Mouse (Mus musculus): ENCODE results near the gene Atp6v1a.

Gene Atp6v1a

DNA sequence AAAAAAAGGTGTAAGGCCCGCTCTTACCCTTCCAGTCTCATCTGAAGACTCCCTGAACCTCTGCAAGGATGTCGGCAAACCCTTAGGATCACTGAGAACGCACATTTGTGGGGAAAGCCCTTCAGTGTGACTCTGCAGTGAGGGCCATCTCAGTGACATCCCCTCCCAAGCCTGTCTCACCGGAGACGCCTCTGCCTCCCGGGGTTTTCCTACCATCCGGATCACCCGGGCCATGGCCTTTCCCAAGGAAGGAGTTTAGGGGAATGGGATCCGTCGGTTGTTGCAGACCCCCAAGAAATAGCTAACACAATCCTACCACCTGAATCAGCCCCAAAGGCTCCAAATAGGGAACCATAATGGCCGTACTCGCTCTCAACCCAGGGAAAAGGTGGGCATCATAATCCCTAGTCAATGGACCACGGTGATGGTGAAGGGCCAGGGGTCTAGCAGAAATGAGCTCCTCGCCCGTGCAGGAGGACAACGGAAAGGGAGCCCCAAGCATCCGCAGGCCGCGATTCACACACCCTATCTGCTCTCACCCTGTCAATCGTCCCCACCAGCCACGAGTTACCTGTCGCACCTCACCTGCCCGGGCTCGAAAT, 1.0 kb downstream of the Atp6v1a start:
- DNase-seq (ENCODE audit: low spot score in 2 of 2): peak in 1 of 2 experiments; percentile 67

DNA sequence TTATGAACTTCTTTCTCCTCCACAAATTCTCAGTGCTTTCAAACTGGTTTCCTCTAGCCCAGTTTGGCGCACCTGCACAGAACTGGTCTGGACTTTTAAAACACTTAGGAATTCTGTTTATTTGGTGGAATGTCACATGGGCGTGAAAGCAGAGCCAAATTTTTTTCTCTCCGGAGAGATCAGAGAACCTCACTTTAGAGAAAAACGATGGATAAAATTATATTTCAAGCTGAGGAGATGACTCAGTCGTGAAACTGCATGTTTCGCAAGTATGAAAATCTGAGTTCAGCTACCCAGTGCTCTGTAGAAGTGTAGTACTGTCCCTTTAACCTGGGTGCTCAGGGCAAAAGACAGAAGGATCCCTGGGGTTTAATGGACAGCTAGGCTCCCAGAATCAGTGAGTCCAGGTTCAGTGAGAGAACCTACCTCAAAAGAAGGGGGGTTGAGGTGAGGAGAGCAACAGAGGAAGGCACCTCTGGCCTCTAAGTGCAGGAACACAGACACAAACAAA, 2.9 kb downstream of the Atp6v1a start:
- DNase-seq (ENCODE audit: low spot score in 2 of 2): no peak

DNA sequence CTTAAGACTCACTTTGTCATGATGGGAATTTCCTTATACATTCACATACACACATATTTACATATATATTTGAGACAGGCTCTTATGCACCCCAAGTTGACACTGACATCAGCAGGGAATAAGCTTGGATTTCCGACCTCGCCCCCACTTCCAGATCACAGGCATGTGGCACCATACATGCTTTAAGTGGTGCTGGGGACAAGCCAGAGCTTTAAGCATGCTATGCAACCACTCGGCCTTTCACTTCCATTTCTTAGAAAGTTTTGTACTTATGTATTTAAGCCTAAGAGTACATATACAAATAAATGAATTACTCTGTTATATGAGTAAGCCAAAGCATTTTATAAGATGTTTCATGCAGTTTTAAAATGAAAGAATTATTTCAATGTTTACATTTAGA, 6.3 kb downstream of the Atp6v1a start:
- DNase-seq (ENCODE audit: low spot score in 2 of 2): no peak

DNA sequence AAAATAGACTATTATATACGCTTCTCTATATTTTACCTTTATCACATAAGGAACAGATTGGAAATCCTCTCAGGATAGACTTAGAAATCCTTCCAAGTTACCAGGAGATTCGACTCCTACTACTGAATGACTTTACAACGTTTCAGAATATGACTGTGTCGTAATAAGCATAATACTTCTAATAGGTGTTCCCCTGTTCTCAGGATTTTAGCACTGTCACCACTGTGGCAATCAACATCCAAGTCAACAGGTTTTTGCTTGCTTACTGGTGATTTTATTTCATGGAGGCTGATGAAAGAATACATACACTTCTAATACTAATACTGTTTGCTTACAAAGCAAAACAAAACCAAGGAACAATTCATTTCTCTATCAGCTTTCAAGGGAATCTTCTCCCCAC, 7.2 kb downstream of the Atp6v1a start:
- DNase-seq (ENCODE audit: low spot score in 2 of 2): no peak

DNA sequence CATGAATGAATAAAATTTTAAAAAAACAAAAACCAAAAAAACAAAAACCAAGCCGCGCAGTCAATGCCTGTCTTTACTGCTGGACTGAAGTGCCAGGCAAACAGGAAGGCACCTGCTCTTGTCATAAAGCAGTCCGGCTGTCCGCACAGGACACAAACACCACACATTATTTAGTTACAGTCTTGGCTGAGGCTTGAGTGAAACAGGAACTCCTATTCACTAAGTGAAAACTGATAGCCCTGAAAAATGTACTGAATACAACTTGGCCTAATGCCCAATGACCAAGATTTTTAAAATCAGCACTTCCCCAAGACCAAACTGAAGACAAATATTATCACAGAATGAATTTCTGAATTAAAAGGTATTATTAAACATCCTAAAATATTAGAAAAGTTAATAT, 13.1 kb downstream of the Atp6v1a start:
- DNase-seq (ENCODE audit: low spot score in 2 of 2): no peak

DNA sequence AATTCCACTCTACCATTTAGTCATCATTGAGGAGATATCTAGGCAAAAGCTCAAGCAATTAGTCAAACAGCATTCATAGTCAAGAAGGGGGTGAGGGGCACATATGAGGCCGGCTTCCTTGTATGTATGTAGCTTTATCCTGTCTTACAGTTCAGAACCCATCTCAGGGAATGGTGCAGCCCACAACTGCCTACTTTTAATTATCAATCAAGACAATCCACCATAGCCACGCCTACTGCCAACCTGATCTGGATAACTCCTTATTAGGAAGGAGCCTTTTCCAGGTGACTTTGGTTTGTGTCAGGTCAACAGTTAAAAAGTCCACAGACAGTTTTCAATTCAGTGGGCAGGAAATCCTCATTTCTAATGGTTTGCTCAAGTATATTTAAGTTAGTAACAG, 14.1 kb downstream of the Atp6v1a start:
- DNase-seq (ENCODE audit: low spot score in 2 of 2): no peak

DNA sequence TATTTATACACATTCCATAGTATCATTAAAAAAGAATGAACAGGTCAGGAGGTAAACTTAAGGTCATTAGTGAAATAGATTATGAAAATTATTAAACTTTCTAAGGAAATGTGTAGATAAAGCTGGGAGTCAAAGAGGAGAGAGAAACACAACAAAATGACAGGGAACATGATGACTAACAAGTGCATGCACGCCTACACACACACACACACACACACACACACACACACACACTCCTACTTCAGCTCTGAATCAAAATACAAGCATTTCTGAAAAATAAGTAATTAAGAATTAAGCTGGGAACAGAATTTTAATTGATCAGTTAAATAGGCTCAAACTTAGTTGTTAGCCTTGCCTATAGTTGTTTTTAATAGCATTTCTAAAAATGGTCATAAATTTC, 14.8 kb downstream of the Atp6v1a start:
- no peak for DNase-seq (ENCODE audit: low spot score in 2 of 2)

DNA sequence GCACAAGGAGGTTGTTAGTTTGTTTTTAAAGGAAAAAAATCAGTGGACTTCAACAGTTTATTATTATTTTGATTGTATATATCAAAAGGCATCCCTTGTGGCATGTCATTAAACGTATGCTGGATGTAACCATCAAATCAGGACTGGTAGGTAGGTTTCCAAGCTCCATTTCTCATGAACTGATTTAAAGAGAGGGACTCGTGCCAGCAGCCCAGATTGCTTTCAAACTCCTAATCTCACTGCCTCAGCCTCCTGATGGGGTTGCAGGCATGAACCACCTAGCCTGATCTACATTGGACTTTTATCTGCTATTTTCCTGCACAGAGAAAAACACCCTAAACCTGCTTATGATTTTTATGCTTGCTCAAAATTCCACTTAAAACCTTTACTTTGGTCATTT, 15.7 kb downstream of the Atp6v1a start:
- DNase-seq (ENCODE audit: low spot score in 2 of 2): no peak

DNA sequence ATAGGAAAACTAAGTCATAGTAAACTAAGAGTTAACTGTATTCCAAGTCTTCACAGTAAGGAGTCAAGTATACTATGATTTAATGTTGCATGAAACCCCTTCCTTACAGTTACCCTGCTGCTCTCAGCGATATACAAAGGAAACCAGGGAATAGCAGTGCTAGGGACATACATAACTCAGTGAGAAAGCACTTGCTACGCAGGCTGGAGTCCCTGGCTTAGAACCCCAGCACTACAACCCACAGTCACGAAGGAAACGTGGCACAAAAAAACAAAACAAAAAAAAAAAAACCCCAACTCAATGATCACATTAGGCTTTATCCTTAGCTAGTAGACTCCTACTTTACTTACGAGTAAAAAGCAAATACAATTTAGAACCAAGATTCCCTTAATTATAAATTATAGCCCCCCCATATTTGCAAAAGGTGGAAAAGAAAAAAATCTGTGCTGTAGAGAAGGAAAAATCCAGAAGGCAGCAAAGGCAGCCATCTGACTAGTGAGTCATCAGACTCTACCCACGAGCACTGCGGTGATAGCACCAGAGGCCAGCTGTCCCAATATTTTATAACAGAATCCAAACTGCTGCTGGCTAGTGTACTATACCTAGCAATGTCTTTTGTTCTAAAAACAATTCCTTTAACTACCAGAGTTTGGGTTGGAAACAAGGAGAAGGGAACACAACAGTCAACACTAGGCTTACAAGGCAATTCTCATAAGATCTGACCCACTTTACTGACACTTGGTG, 16.4 kb downstream of the Atp6v1a start:
- DNase-seq (ENCODE audit: low spot score in 2 of 2): no peak

DNA sequence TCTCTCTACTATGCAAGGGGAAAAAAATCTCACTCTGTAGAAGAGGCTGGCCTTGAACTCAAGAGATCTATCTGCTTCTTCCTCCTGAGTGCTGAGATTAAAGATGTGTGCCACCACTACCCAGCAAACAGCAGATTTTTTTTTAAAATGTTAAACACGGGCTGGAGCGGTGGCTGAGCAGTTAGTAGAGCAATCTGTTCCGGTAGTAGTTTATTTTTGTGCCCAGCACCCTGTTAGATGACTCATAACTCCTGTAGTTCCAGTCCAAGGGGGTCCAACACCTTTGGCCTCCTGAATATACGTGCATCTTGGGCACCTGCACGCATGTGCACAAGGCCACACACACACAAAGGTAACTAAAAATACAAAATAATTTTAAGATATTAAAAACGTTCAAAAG, 16.9 kb downstream of the Atp6v1a start:
- no peak for DNase-seq (ENCODE audit: low spot score in 2 of 2)

DNA sequence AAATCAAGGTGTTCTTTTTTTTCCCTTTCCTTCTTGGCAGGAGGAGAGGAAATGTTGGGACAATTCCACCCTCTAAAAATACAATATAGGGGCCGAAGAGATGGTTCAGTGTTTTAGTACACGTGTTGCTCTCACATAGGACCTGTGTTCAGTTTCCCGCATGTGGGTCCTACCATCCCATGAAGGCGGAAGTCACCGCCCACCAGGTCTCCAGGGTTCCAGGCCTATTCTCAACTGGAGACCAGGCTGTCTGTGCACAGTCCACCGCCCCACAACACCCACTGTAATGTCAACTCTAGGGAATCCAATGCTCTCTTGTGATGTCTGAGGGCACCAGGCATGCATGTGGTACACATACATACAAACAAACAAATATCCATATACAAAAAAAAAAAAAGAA, 17.4 kb downstream of the Atp6v1a start:
- DNase-seq (ENCODE audit: low spot score in 2 of 2): no peak

DNA sequence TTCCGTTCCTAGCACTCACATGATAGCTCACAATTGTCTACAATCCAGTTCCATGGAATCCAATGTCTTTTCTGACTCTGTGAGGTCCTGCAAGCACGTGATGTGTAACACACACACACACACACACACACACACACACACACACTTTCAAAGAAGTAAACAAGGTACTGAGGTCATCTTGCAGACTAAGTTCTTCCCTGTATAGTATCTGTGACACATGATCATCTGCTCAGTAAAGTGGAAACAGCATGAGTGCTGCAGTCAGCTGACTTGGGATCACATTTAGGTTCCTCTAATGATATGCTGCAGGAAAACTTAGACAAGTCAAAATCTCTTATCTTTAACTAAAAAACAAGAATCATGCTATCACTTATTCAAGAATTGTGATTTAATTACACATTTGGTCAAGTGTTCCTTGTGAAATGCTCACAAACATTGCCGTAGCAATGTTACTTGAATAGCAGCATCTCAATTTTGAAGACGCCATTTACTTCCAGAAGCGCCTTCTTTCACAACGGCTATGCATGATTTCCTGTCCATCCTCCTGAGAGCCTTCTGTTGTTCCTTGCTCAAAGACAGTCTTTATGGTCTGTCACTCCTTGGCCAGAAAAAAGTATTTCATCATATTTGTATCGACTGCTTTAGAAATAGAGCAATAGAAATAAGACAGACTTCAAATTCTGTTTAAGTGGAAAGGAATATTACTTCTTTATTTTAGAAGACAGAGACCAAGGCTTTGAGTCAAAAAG, 19.6 kb downstream of the Atp6v1a start:
- DNase-seq (ENCODE audit: low spot score in 2 of 2): no peak

DNA sequence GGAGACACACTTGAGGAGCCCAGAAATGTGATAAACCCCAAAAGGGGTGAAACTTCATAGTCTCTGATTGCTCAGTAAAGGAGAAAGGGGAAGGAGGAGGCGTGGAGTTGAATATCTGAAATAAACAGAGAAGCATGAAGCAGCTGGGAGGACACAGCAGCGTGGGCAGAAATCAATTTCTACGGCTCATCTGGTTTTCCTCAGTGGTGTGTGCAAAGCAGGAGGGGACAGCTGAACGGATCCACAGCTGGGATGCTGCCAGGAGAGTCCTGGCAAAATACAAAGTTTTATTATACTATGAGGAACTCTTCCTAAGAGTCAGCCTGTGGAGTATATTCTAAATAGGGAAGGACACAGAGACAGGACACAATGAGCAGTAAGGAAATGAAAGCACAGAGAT, 30.5 kb downstream of the Atp6v1a start:
- DNase-seq (ENCODE audit: low spot score in 2 of 2): no peak

DNA sequence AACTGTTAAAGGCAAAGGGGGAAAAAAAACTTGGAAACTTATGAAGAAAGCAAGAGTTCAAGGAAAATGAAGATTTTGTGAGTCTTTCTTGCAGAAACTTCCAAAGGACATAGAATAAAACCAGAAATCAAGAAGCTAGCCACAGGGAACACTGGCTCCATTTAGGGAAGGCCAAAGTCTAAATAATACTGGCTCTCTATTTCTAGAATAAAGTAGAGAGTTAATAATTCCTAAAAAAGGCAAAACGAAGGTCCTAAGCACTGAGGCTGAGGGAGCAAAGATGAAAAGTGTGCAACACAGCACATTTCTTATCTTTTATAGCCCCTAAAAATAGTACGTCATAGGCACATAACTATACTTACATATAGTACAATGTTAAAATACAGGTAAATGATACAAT, 34.3 kb downstream of the Atp6v1a start:
- no peak for DNase-seq (ENCODE audit: low spot score in 2 of 2)

DNA sequence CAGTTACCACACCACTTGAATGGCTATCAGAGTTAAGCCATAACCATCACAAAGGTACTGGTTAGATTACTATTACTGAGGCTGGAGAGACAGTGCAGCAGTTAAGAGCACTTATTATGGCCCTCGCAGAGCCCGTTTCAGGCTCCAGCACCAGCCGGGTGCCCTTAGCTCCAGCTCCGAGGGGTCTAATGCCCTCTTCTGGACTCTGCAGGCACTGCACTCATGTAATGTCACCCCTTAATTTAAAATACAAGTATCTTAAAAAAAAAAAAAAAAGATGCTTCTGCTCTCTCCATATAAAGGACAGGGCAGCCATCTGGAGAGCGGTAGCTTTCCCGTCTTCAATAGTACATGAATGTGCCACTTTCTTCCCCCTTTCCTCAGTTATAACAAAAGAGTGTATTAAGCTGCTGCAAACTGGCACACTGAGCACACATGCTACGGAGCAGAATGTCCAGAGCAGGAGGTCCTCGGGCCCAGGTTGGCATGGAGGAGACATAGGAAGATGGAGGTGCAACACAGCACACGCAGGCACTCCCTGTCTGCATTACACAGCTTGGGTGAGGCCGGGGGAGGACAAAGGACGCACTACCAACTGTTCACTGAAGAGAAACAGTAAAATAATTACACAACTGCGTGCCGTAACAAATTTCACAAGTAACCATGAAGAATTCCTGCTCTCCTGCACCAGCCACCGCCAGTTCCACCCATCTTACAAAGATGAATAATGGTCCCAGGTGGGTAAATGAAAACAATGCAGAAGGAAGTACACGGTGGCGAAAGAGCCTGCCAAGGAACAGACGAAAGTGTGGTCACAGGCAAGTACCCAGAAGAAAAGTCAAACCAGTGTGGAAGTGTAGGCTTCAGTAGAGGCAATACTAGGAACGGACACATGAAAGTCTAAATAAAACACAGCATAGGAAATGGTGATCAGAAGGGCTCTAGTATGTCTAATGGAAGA, 35.4 kb downstream of the Atp6v1a start:
- no peak for DNase-seq (ENCODE audit: low spot score in 2 of 2)

DNA sequence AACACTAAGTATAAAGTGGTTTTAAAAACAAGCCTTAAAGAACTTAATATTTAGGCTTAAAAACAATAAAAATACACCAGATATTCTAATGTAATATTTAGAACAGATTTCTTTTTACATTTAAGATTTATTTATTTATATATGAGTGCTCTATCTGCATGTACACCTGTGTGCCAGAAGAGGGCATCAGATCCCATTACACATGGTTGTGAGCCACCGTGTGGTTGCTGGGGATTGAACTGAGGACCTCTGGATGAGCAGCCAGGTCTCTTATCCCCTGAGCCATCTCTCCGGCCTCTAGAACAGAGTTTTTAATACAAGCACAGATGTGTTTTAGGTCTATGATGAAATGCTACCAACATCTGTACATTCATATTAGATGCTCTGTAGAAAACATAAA, 36.6 kb downstream of the Atp6v1a start:
- DNase-seq (ENCODE audit: low spot score in 2 of 2): no peak

DNA sequence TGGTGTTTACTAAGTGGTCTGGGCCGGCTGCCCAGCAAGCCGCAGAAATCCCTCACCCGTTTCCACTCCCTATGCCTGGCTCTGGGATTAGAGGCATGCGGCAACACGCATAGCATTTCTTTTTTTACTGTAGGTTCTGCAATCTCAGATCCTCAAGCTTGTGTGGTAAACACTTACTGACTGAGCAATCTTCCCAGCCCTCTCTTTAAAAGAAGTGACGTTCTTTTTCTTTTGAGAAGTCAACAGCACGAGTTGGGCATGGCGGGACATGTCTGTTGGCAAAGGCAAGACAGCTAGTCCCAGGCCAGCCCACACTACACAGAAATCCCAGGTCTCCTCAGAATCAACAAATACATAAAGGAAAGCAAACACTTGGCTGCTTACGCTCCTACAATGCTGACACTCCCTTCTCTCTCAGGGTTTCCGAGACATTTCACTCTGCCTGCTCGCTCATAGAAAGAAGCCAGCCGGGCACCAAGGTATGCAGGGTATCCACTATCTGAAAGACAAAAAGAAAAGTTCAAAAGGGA, 38.3 kb downstream of the Atp6v1a start:
- DNase-seq (ENCODE audit: low spot score in 2 of 2): no peak

DNA sequence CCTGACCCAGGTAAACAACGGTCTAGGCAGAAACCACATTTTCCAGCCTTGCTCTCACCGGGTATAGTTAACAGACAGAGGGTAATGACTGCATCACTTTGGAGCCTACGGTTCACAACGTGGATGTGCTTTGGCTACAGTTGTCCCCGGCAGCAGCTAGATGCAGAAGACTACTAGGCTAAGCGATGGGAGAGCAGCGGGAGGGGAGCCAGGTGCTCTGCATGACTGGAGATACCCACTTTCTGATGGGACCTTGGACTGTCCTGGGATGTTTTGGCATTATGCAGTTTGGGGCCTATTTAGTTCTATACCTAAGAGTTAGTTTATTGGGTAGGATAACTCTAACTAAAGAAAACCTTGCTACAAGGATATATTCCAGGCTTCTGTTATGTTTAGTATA, 40.1 kb downstream of the Atp6v1a start:
- no peak for DNase-seq (ENCODE audit: low spot score in 2 of 2)

DNA sequence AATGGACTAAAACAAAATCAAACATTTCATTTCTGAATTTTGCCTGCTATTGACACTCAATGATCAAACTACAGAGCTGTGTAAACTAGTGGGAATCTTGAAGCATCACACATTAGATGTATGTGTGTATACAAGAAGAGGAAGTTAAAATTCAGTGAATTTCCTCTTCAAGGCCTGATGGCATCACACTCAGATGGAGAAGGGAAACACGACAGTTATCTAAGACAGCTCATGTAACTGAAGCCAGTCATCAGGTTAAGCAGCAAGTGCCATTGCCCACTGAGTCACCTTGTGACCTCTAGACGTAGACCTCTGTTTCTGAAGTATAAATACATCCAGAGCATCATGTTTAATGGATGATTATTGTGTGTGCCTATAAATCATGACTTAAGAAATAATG, 51.9 kb downstream of the Atp6v1a start:
- no peak for DNase-seq (ENCODE audit: low spot score in 2 of 2)

DNA sequence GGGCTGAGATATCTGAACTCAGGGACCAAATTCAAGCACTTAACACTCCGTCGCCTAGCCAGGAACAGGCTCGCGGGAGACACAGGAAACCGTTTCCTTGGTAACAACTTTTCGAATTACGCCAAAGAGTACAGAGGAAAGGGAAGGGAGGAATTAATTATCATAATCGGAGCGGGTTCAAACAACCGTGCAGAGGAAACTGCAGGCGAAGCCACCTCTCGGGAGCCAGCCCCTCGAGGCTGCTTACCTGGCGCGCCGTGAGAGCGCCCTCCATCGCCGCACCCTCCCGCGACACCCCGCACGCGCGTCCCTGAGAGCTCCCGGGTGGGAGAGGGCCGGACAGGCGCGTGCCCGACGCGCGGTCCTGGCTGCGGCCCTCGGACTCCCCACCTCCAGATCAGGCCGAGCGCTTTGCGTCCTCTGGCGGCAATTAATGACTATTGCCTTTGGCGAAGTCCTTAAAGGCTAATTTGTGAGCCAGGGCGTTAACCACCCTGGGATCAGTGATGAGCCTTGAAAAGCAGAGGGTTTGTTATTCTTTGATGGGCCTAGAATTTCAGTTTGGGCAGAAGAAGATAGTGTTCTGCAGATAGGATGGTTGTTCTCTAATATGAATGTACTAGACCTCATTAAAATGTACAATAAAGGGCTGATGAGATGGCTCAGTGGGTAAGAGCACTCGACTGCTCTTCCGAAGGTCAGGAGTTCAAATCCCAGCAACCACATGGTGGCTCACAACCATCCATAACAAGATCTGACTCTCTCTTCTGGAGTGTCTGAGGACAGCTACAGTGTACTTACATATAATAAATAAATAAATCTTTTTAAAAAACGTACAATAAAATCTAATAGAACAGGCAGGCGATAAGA, 76.2 kb downstream of the Atp6v1a start, which contains the start of gene Gramd1c:
Gramd1c (minus strand) TSS at position 321 of the 870 bp plus-strand sequence.
- peak; percentile 23 to 67 for DNase-seq (ENCODE audit: low spot score in 2 of 2)
